Mouse (Mus musculus): Measurements from ENCODE around the gene Pdia2. TPM values are rescaled to one million over a fixed set of nuclear protein-coding genes. Genes with fewer than 3 reads are reported as not detected.

The Pdia2 gene
- total RNA-seq (2021) = under 1 TPM in 1 of 2 experiments, not detected in 1; 0.21 TPM
- long read RNA-seq, experiment 1 = 0 reads
- long read RNA-seq, experiment 2, partial matches to known transcripts = 0 of 2 reads
- long read RNA-seq, experiment 2, other reads (novel, unspliced or antisense) = 1 of 2 reads

- no peak for DNase-seq (ENCODE audit: low spot score in 2 of 2)
Observed at GRCm38 (mm10) chr17:26198892-26199291, at the start of gene Pdia2. Gene Pdia2 (minus strand): TSS chr17:26199087.

- peak; percentile 94 to 95 for DNase-seq (ENCODE audit: low spot score in 2 of 2)
Observed at GRCm38 (mm10) chr17:26244101-26244841, 45.4 kb upstream of the Pdia2 start, which contains the start of gene Fam234a. Gene Fam234a (minus strand): TSS chr17:26244242.

GRCm38 (mm10) chr17:26243471-26244100, 44.7 kb upstream of the Pdia2 start:
- DNase-seq (ENCODE audit: low spot score in 2 of 2) = no peak

DNA sequence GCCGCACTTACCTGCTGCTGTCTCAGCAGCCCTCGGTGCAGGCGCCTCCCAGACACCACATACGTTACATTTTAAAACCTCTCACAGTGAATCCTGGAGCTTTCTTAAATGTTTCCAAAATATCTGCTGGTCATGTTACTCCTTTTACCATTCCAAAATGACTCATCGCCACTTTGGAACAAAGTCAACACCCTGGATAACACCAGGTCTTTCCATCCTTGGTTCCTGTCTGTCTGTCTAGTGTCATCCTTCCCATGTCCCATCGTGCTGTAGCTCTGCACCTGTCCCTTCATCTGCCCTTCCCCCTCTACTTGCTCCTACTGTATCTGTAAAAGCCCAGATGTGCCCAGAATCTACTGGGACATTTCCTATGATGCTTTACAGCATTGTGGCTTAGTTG, 42.1 kb upstream of the Pdia2 start:
- DNase-seq (ENCODE audit: low spot score in 2 of 2) = no peak

GRCm38 (mm10) chr17:26240120-26240790, 41.4 kb upstream of the Pdia2 start:
- no peak for DNase-seq (ENCODE audit: low spot score in 2 of 2)

- no peak for DNase-seq (ENCODE audit: low spot score in 2 of 2)
Observed at GRCm38 (mm10) chr17:26239551-26239950, 40.7 kb upstream of the Pdia2 start.

GRCm38 (mm10) chr17:26237667-26238066, 38.8 kb upstream of the Pdia2 start:
- DNase-seq (ENCODE audit: low spot score in 2 of 2) = no peak

- DNase-seq (ENCODE audit: low spot score in 2 of 2) = no peak
Observed at GRCm38 (mm10) chr17:26235077-26235815, 36.4 kb upstream of the Pdia2 start.

GRCm38 (mm10) chr17:26234386-26234785, 35.5 kb upstream of the Pdia2 start:
- DNase-seq (ENCODE audit: low spot score in 2 of 2) = no peak

DNA sequence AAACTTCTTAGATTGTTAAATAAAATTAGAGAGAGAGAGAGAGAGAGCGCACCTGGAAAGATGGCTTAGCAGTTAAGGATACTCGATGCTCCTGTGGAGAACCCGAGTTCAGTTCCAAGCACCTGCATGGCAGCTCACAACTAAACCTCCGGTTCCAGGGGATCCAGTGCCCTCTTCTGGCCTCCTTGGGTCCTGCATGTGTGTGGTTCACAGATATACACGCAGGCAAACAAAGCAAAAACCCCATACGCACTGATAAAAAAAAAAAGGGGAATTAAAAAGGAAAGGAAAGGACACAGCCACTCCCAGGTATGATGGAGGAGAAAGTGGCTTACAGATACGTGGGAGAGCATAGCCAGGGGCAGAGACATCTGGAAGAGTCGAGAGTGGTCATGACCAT, 34.0 kb upstream of the Pdia2 start:
- no peak for DNase-seq (ENCODE audit: low spot score in 2 of 2)

DNA sequence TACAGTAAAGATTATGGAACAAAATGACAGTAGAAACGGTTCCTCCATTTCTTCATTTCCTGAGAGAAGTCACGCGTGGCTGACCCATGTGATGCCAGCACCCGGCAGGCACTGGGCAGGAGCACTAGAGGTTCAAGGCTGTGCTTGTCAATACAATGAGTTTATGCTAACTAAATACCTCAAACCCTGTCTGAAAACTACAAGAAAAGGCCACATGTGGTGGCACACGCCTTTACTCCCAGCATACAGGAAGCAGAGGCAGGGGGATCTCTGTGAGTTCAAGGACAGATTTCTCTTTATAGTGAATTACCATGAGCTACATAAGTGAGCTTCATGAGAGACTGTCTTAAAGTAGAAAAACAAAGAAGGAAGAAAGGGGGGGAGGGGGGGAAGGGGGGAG, 32.3 kb upstream of the Pdia2 start:
- DNase-seq (ENCODE audit: low spot score in 2 of 2) = no peak

DNA sequence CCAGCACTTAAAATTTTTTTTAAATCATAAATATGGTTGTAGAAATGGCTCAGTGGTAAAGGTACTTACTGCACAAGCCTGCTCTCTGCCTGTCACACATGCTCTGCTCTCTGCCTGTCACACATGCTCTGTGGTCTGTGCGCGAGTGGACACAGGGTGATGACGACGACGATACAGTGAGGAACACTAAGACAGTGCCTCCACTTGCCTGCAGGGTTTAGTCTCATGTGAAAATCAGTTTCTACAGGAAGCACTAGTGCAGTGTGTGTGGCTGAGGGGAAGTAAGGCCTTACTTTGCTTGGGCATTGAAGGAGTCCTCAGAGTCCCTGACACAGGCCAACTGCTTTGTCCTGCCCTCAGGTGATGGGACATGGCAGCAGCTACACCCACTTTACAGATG, 30.9 kb upstream of the Pdia2 start:
- no peak for DNase-seq (ENCODE audit: low spot score in 2 of 2)

DNA sequence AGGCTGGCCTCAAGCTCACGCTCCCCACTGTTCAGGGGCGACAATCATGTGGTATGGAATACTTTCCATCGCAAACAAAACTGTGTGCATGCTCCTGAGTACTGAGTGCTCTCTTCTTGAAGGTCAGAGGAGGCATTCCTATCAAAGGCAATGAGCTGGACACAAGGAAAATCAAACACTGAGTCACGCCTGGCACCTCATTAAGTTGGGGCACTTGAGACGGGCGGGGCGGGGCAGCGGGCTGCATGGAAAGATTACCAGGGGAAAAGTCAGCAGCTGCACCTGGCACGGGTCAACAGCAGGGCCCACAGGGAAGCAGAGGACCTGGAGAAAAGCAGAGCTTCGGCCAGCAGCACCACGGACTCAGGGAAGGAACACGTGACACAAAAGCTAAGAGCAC, 26.3 kb upstream of the Pdia2 start:
- DNase-seq (ENCODE audit: low spot score in 2 of 2) = no peak

- DNase-seq (ENCODE audit: low spot score in 2 of 2) = no peak
Observed at GRCm38 (mm10) chr17:26221508-26221907, 22.6 kb upstream of the Pdia2 start.

DNA sequence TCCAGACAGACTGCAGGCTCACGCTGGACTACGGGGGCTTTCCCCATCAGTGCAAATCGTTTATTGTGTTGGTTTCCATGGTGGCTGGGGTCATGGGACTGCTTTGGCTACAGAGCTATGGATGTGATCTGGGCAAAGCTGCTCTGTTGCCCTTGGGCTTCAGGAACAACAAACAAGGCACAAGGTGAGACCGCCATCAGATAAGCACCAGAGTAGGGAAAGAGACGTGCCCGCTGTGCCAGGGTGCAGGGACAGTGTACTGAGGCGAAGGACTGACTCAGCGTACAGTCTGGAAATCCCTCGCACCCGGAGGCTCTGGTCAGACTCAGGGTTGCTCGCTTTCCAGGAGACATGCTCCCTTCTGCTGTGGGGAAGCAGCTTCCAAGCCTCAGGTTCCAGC, 13.8 kb upstream of the Pdia2 start:
- DNase-seq (ENCODE audit: low spot score in 2 of 2) = no peak

DNA sequence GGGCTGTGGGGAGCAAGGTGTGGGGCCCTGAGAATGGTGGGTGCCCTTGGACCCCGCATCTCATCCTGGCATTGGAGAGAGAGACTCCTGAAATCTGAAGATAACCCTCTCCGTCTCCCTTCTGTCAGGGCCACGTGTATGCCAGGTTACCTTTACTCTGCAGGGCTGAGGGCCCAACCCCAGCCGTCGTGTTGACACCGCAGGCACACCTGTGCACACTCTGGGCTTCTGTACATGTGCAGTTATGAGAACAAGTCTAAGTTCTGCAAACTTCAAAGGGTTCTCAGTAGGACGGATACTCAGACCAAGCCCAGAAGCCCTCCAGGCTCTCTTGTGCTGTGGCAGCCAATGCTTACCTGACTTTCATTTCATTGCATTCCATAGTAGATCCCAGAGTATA, 13.4 kb upstream of the Pdia2 start:
- DNase-seq (ENCODE audit: low spot score in 2 of 2) = no peak

GRCm38 (mm10) chr17:26207686-26208085, 8.8 kb upstream of the Pdia2 start, which contains the start of gene Arhgdig:
Gene Arhgdig (minus strand): TSS chr17:26207786.
- no peak for DNase-seq (ENCODE audit: low spot score in 2 of 2)

GRCm38 (mm10) chr17:26206392-26206791, 7.5 kb upstream of the Pdia2 start:
- DNase-seq (ENCODE audit: low spot score in 2 of 2) = no peak

DNA sequence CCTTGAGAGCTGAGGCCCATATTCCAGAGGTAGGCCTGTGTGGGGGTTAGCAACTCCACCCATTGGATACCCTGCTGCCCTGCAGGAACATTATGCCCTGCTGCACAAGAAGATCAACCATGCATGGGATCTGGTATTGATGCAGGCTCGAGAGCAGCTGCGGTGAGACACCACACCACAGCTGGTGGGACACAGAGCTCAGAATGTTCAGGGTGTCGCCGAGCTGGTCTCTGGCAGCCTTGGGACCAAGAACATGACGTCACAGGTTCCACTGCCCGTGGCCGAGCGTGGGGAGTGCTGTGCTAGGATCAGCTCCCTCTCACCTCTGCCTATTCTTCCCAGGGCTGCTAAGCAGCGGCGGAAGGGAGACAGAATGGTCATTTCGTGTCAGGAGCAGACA, 5.9 kb upstream of the Pdia2 start:
- no peak for DNase-seq (ENCODE audit: low spot score in 2 of 2)

- DNase-seq (ENCODE audit: low spot score in 2 of 2) = no peak
Observed at GRCm38 (mm10) chr17:26203321-26203811, 4.5 kb upstream of the Pdia2 start.

- no peak for DNase-seq (ENCODE audit: low spot score in 2 of 2)
Observed at GRCm38 (mm10) chr17:26202737-26203136, 3.9 kb upstream of the Pdia2 start, which contains the start of gene Rgs11. Gene Rgs11 (plus strand): TSS chr17:26202951.
